Mouse (Mus musculus): ENCODE measurements around the gene Celf2. TPM values are rescaled to one million over a fixed set of nuclear protein-coding genes. Genes with fewer than 3 reads are reported as not detected.

Celf2 gene
- total RNA-seq, 2 experiments from 2014 or later = 33.3 to 58.2 TPM

GRCm38 (mm10) chr2:7031389-7031788 lies 478.0 kb downstream of the Celf2 start:
- no peak for DNase-seq (ENCODE audit: low spot score in 2 of 2)

GRCm38 (mm10) chr2:7026737-7027136 lies 482.6 kb downstream of the Celf2 start:
- no peak for DNase-seq (ENCODE audit: low spot score in 2 of 2)

GRCm38 (mm10) chr2:7025594-7025993 lies 483.8 kb downstream of the Celf2 start:
- DNase-seq (ENCODE audit: low spot score in 2 of 2) = no peak

GRCm38 (mm10) chr2:7022184-7022583 lies 487.2 kb downstream of the Celf2 start:
- DNase-seq (ENCODE audit: low spot score in 2 of 2) = no peak

- DNase-seq (ENCODE audit: low spot score in 2 of 2) = no peak
Measured at GRCm38 (mm10) chr2:7017384-7018113, 491.8 kb downstream of the Celf2 start.

GRCm38 (mm10) chr2:7013126-7013525 lies 496.2 kb downstream of the Celf2 start:
- DNase-seq (ENCODE audit: low spot score in 2 of 2) = no peak

- DNase-seq (ENCODE audit: low spot score in 2 of 2) = no peak
Measured at GRCm38 (mm10) chr2:7006816-7007215, 502.5 kb downstream of the Celf2 start.

- no peak for DNase-seq (ENCODE audit: low spot score in 2 of 2)
Measured at GRCm38 (mm10) chr2:7001967-7002366, 507.4 kb downstream of the Celf2 start.

- no peak for DNase-seq (ENCODE audit: low spot score in 2 of 2)
Measured at GRCm38 (mm10) chr2:6991010-6991421, 518.3 kb downstream of the Celf2 start.

- no peak for DNase-seq (ENCODE audit: low spot score in 2 of 2)
Measured at GRCm38 (mm10) chr2:6985706-6986105, 523.7 kb downstream of the Celf2 start.

GRCm38 (mm10) chr2:6983902-6984301 lies 525.5 kb downstream of the Celf2 start:
- no peak for DNase-seq (ENCODE audit: low spot score in 2 of 2)

- DNase-seq (ENCODE audit: low spot score in 2 of 2) = no peak
Measured at GRCm38 (mm10) chr2:6976300-6976699, 533.1 kb downstream of the Celf2 start.

GRCm38 (mm10) chr2:6969228-6969627 lies 540.1 kb downstream of the Celf2 start:
- DNase-seq (ENCODE audit: low spot score in 2 of 2) = no peak

- DNase-seq (ENCODE audit: low spot score in 2 of 2) = no peak
Measured at GRCm38 (mm10) chr2:6965243-6965642, 544.1 kb downstream of the Celf2 start.

- DNase-seq (ENCODE audit: low spot score in 2 of 2) = no peak
Measured at GRCm38 (mm10) chr2:6950702-6951101, 558.7 kb downstream of the Celf2 start.

- DNase-seq (ENCODE audit: low spot score in 2 of 2) = no peak
Measured at GRCm38 (mm10) chr2:6945638-6946415, 563.5 kb downstream of the Celf2 start.

- DNase-seq (ENCODE audit: low spot score in 2 of 2) = no peak
Measured at GRCm38 (mm10) chr2:6943651-6944050, 565.7 kb downstream of the Celf2 start.

- DNase-seq (ENCODE audit: low spot score in 2 of 2) = no peak
Measured at GRCm38 (mm10) chr2:6942635-6943390, 566.5 kb downstream of the Celf2 start.

GRCm38 (mm10) chr2:6939143-6939542 lies 570.2 kb downstream of the Celf2 start:
- no peak for DNase-seq (ENCODE audit: low spot score in 2 of 2)

- no peak for DNase-seq (ENCODE audit: low spot score in 2 of 2)
Measured at GRCm38 (mm10) chr2:6933130-6933529, 576.2 kb downstream of the Celf2 start.

- no peak for DNase-seq (ENCODE audit: low spot score in 2 of 2)
Measured at GRCm38 (mm10) chr2:6927693-6928360, 581.5 kb downstream of the Celf2 start.
